Mouse (Mus musculus) E14TG2a.4 (cell line): ENCODE measurements at regions not wholly inside any gene's neighbourhood (a gene's known extent, or its start where the extent isn't known, plus 50 kb on each side); places are given as distances from the start of the nearest gene placed in this dataset.

ENCODE experiments used
- CTCF ChIP-seq: conservative IDR thresholded peaks from 2 replicates; pipeline ENCODE4 v1.5.1; 2014; ENCODE audit warnings: low read length
- NANOG ChIP-seq: IDR thresholded peaks from 2 replicates; pipeline ENCODE4 v1.6.1; 2014; ENCODE audit warnings: borderline replicate concordance, low read length, mixed read lengths
- POU5F1 ChIP-seq: IDR thresholded peaks from 2 replicates; pipeline ENCODE4 v1.6.1; 2014; ENCODE audit warnings: low read length, borderline replicate concordance

- TF ChIP-seq CTCF (no peak), NANOG (no peak), POU5F1 (no peak)
Observed at GRCm38 (mm10) chr10:50199857-50200256, 392.6 kb upstream of the Ascc3 start.
